Mouse (Mus musculus) intestine, embryonic 16.5 days (tissue): ENCODE results near the gene Plekhj1. TPM values are rescaled to one million over a fixed set of nuclear protein-coding genes. Genes with fewer than 3 reads are reported as not detected.

Source experiments
- ATAC-seq: fragments of 200-750 bp; cut with Nextera tagmentation; 2 replicates; pipeline ENCODE4 v1.8.0; 2017; ENCODE audit warnings: moderate TSS enrichment, moderate library complexity
- H3K27ac ChIP-seq: fragments of 300-500 bp; sonication (generic); 2 replicates; pipeline ENCODE4 v1.5.1; 2014; ENCODE audit warnings: mild to moderate bottlenecking, low read length
- H3K27me3 ChIP-seq: fragments of 300-500 bp; sonication (generic); replicated peaks from 2 replicates; pipeline ENCODE4 v1.6.1; 2014; ENCODE audit warnings: low read length, control low read depth, mixed read lengths; ENCODE audit not compliant: control insufficient read depth, insufficient read depth
- H3K36me3 ChIP-seq: fragments of 300-500 bp; sonication (generic); 2 replicates; pipeline ENCODE4 v1.6.1; 2014; ENCODE audit warnings: low read length, control low read depth; ENCODE audit not compliant: control insufficient read depth, insufficient read depth
- H3K4me1 ChIP-seq: fragments of 300-500 bp; sonication (generic); 2 replicates; pipeline ENCODE4 v1.6.1; 2014; ENCODE audit warnings: low read length, control low read depth, mixed read lengths; ENCODE audit not compliant: control insufficient read depth, insufficient read depth
- H3K4me2 ChIP-seq: fragments of 300-500 bp; sonication (generic); 2 replicates; pipeline ENCODE4 v1.6.1; 2014; ENCODE audit warnings: low read depth, low read length, control low read depth
- H3K4me3 ChIP-seq: fragments of 300-500 bp; sonication (generic); 2 replicates; pipeline ENCODE4 v1.5.1; 2014; ENCODE audit warnings: mild to moderate bottlenecking, low read length
- H3K9ac ChIP-seq: fragments of 300-500 bp; sonication (generic); 2 replicates; pipeline ENCODE4 v1.6.1; 2014; ENCODE audit warnings: low read depth, low read length
- H3K9me3 ChIP-seq: fragments of 300-500 bp; sonication (generic); 2 replicates; pipeline ENCODE4 v1.6.1; 2016; ENCODE audit warnings: low read length, control low read depth; ENCODE audit not compliant: control insufficient read depth
- WGBS: fragments of 180-500 bp; shearing (Covaris S2); extraction: QIAGEN DNeasy Blood & Tissue Kit; methylation state at CpG from one replicate; pipeline ENCODE4 v1.1.7; 2014; 5-methylcytosine and 5-hydroxymethylcytosine counted together
- polyA plus RNA-seq: library from polyadenylated mRNA; unstranded; fragments of >200 nt; fragmentation: Nextera tagmentation; extraction: Ambion mirVana; gene quantifications from 2 replicates; pipeline ENCODE4 v1.2.1, GENCODE M21; 2015

Gene Plekhj1
- polyA plus RNA-seq, 1 experiment from 2014 or later: 135 TPM

DNA sequence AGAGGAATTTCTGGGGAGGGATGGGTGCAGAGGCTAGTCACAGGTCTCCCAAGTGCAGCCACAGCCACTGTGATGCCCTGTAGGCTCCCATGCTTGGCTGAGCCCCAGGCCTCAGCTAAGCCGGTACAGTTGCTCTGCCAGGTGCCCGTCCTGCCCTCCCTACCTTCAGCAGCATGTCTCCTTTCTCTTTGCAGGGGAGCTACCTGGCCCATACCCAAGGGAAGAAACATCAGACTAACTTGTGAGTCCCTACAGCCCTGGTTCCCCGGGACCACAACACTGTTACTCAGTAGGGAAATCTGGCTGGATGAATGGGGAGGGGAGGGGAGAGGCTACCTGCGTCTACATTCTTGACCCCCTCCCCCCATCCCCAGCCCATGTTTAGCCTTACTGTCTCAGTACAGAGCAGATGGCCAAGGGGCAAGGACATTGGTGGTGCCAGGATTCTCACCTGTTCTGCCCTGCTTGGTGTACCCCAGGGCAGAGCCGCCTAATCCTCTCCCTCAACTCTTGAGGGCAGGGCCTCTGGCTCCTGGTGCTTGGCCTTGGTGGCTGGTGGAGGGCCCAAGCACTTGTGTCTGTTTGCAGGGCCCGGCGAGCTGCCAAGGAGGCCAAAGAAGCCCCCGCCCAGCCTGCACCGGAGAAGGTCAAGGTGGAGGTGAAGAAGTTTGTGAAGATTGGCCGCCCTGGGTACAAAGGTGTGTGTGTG lies 3.9 kb upstream of the Plekhj1 start:
- H3K9me3 ChIP-seq: no peaks in the 10 kb centered on the region
- peaks cover 24% of the 10 kb centered on the region for H3K36me3 ChIP-seq
- no peak overlapping the region for H3K4me2 ChIP-seq
- no peak overlapping the region for H3K9ac ChIP-seq
- WGBS: 83% methylated on average over 10 of the region's 10 CpGs
- no peak for ATAC-seq
- H3K27ac ChIP-seq: no peak overlapping the region
- no peak overlapping the region for H3K4me3 ChIP-seq
- peaks cover 20% of the 10 kb centered on the region for H3K4me1 ChIP-seq
- no peaks in the 10 kb centered on the region for H3K27me3 ChIP-seq

DNA sequence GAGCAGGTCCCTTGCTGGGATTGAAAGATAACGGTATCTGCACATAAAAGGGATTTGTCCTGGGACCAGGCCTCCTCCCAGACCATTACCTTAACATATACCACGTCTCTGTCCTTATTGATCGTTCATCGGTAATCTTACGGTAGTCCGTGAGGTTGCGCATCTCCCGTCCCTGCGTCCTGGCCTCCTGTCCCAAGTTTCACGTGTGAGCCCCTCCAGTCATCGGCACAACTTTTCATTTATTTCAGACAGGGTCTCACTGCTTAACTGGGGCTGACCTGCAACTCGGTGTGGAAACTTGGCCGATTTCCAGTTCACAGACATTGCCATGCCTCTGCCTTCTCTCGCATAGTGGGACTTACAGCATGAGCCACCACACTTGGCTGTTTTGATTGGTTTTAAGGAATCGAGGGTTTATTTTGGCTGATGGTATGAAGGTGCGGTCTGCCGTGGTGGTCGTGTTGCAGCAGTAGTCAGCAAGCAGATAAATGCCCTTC lies 692 bp upstream of the Plekhj1 start:
- Histone ChIP-seq H3K36me3 (peaks cover 17% of the 10 kb centered on the region), H3K27me3 (no peaks in the 10 kb centered on the region), H3K27ac (peak overlapping the region; percentile 98), H3K4me3 (peak overlapping the region; percentile 96), H3K4me1 (peaks cover 19% of the 10 kb centered on the region), H3K9me3 (no peaks in the 10 kb centered on the region), H3K9ac (peak overlapping the region; percentile 96), H3K4me2 (peak overlapping the region; percentile 80)
- no peak for ATAC-seq
- WGBS: under 1% methylated on average over 18 of the region's 18 CpGs

DNA sequence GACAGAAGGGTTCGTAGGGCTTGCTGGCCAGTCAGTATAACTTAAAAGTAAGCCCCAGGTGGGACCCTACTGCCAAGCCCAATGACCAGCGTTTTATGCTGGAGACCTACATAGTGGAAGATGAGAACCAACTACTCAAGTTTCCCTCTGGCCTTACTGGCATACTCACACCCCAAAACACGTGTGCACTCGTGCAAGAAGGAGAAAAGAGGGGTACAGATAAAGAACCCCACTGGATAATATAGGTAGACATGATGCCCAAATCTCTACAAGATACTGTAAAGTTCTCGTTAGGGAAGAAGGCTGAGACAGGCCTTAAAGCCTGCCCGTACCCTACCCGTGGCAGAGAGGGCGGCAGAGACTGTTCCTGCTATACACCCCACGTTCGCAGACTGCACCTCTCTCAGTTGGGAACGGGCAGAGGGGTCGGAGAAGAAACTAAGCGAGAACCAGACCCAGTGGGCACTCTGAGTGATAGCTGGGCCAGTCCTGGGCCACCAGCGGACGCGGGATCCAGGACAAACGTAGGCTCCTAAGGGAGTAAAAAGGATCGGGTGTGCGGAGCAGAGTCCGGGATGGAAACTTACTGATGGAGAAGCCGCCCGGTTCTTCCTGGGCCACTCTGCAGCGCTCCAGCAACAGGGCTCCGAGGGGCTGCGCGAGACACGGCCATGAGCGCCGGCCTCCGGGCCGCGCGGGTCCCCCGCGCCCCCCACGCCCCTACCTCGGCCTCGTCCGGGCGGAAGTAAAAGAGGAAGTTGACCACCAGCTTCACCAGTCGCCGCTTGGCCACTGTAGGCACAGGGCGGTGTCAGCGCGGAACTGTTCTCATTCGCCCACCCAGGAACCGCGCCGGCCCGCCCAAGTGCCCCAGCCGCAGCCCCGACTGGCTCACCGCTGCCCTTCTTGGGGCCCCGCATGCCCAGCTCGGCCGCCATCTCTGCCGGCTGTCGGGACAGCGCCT lies 958 bp downstream of the Plekhj1 start:
- Histone ChIP-seq H3K9ac (peak overlapping the region; percentile 96), H3K4me1 (peaks cover 23% of the 10 kb centered on the region), H3K27ac (peak overlapping the region; percentile 98), H3K9me3 (no peaks in the 10 kb centered on the region), H3K27me3 (no peaks in the 10 kb centered on the region), H3K4me3 (peak overlapping the region; percentile 96), H3K4me2 (peak overlapping the region; percentile 90), H3K36me3 (peaks cover 20% of the 10 kb centered on the region)
- 2% methylated on average over 58 of the region's 59 CpGs for WGBS
- ATAC-seq: peak; percentile 61

DNA sequence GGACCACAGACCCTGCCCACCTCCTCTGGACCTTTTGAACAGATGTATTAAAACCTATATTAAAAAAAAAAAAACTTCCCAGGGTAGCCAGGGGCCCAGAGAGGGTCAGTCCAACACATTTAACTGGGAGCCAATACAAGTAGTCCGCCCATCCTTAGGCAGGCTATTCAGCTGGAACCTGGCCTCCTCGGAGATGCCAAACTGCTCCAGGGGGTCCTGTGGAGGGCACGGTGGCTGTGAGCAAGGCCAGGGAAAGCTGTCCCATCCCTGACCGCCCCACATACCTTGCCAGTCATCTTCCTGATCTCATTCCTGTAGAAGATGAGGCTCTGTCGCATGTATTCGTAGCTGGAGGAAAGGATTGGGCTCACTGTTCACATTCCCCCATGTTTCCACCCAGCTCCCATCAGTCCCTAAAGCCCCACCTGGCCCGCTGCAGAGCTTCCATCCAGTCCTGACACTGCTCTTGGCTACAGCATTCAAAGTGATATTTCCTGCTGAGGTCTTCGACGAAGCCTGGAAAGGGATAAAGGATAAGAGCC lies 2.0 kb downstream of the Plekhj1 start:
- no peak for ATAC-seq
- no peak overlapping the region for H3K27ac ChIP-seq
- peak overlapping the region; percentile 96 for H3K9ac ChIP-seq
- H3K4me2 ChIP-seq: peak overlapping the region; percentile 90
- 82% methylated on average over 9 of the region's 9 CpGs for WGBS
- H3K4me1 ChIP-seq: peaks cover 23% of the 10 kb centered on the region
- no peaks in the 10 kb centered on the region for H3K9me3 ChIP-seq
- peak overlapping the region; percentile 96; the same call in 1 of the 2 replicates for H3K4me3 ChIP-seq
- H3K36me3 ChIP-seq: peaks cover 20% of the 10 kb centered on the region
- H3K27me3 ChIP-seq: no peaks in the 10 kb centered on the region

DNA sequence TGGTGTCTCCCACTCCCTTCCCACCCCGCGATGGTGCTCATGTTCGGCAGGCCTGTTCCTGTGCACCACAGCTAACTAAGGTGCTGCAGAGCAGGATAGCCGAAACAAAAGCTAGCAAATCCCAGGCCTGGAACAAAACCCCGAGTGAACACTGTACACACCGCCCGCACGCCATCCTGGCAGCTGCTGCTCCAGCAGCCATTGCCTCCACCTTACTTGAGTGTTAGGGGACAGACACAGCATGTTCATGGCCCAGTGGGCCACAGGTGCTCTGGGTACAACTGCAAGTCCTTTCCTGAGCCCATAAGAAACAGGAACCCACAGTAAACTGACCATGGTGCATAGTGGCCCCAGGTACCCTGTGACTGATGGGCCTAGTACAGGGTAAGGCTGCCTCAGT lies 3.7 kb downstream of the Plekhj1 start:
- Histone ChIP-seq H3K4me3 (no peak overlapping the region), H3K27ac (no peak overlapping the region), H3K36me3 (peaks cover 30% of the 10 kb centered on the region), H3K4me2 (no peak overlapping the region), H3K9me3 (no peaks in the 10 kb centered on the region), H3K27me3 (no peaks in the 10 kb centered on the region), H3K4me1 (peaks cover 22% of the 10 kb centered on the region), H3K9ac (no peak overlapping the region)
- 89% methylated on average over 8 of the region's 8 CpGs for WGBS
- ATAC-seq: no peak

DNA sequence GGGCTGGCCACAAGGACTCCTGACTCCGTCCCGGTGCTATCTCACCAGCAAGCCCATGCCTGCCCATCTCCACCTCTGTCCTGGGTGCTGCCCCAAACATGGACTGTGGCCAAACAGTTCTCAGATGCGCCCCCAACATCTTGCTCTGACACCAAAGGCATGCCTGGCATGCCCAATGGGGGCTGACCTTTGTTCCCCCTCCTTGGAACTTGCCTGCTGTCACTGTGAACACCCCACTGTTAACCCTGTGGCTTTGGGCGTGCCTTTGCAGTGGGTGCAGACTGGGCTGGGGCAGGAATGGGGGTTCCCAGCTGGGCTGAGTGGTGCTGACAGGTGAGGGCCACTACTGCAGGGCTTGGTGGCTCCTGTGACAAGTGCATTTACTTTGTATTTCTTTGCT lies 4.6 kb downstream of the Plekhj1 start:
- no peak for ATAC-seq
- H3K27ac ChIP-seq: no peak overlapping the region
- no peak overlapping the region for H3K9ac ChIP-seq
- H3K9me3 ChIP-seq: no peaks in the 10 kb centered on the region
- no peak overlapping the region for H3K4me2 ChIP-seq
- WGBS: 86% methylated on average over 4 of the region's 4 CpGs
- peaks cover 38% of the 10 kb centered on the region for H3K36me3 ChIP-seq
- H3K4me1 ChIP-seq: peaks cover 18% of the 10 kb centered on the region
- H3K27me3 ChIP-seq: no peaks in the 10 kb centered on the region
- H3K4me3 ChIP-seq: no peak overlapping the region

DNA sequence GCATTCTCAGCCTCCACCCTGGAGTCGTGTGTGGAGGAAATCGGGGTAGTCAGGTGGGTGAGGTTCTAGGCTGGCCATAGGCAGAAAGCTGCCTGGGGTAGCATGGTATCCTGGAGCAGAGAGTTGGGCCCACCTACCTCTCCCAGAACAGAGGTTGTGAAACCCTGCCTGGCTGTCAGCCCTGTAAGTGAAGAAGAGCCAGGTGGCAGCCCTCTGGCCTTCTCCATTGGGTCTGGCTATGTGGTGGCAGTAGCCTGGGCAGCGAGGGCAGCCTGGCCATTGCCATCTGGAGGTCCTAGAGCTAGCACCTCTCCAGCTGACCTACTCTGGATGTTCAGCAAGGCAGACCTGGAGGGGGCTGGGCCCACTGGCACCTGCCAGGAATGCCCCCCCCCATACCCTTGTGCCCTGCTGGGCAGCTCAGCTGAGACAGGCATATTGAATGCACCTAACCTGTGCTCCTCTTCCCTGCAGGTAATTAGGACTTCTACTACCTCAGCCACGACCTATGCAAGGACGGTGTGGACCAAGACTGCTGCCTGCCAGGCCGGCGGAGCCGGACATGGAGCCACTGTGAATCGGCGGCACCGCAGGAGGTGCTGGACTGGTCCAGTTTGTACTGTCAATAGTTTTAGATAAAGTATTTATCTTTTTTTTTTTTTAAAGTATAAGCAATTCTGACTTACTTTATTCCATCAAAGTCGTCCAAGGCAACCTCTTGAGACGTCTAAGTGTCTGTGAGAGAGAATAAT lies 5.2 kb downstream of the Plekhj1 start:
- 88% methylated on average over 13 of the region's 13 CpGs for WGBS
- H3K4me3 ChIP-seq: no peak overlapping the region
- H3K4me1 ChIP-seq: peaks cover 18% of the 10 kb centered on the region
- no peaks in the 10 kb centered on the region for H3K9me3 ChIP-seq
- H3K36me3 ChIP-seq: peaks cover 43% of the 10 kb centered on the region
- no peak for ATAC-seq
- H3K4me2 ChIP-seq: no peak overlapping the region
- H3K27me3 ChIP-seq: no peaks in the 10 kb centered on the region
- no peak overlapping the region for H3K27ac ChIP-seq
- no peak overlapping the region for H3K9ac ChIP-seq

DNA sequence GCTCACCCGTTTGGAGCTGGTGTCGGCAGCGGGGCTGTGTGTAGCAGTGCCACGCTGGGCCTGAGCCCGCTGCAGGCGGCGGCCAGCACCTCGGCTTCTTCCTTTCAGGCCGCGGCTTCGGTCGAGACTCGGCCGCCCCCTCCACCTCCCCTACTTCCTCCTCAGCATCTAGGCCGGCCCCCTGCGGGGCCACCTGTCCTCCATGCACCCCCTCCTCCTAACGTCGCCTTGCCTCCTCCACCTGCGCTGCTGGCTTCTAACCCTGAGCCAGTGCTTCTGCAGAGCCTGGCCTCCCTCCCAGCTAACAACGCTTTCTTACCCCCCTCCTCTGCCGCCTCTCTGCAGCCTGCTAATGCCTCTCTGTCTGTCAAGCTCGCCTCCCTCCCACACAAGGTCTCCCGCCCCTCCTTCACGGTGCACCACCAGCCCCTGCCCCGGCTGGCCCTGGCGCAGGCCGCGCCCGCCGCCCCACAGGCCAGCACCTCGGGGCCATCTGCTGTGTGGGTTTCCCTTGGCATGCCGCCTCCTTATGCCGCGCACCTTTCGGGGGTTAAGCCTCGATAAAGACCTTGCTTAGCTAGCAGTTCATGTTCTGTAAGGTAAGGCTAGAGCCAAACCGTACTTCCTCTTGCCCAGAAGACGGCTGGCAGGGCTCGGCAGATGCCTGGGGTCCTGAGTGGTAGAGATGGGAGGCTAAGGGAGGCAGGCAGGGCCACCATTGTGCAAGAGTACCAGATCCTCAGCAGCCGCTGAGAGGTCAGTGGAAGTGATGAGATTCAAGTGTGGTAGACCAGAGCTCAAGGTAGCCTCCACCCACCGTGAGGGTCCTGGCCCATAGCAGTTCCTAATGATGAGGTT lies 6.0 kb downstream of the Plekhj1 start:
- 67% methylated on average over 41 of the region's 41 CpGs for whole genome bisulfite sequencing
- Histone ChIP-seq H3K4me3 (no peak overlapping the region), H3K9ac (no peak overlapping the region), H3K27me3 (no peaks in the 10 kb centered on the region), H3K9me3 (no peaks in the 10 kb centered on the region), H3K27ac (no peak overlapping the region; the same call in 1 of the 2 replicates), H3K36me3 (peaks cover 50% of the 10 kb centered on the region), H3K4me2 (no peak overlapping the region), H3K4me1 (peaks cover 18% of the 10 kb centered on the region)
- no peak for ATAC-seq
